ENCODE assay signal across 8 mouse cellular contexts in the genomic region with DNA sequence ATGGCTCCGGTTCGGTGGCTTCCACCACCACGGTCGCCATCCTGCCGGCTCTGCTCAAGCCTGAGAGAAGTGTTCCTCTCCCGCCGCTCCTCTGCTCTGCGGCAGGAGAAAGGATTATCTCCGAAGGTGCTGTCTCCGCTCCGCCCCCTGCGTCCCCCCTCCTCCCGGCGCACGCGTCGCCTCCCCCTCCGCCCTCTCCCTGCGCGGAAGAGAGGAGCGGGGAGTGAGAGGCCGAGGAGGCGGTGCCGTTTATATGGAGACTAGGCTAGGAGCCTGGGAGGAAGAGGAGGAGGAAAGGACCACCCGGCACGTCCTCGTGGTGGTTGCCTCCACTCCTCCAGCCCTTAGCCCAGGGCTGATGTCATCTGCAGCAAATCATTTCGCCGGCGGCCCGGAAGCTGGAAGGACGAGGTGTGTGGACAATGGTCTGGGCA. TPM values are rescaled to one million over a fixed set of nuclear protein-coding genes. Genes with fewer than 3 reads are reported as not detected.
DNase-seq lines count a peak whose midpoint lies in the region; ATAC-seq and TF ChIP-seq lines count a peak whose summit lies in the region.

A gene (minus strand): TSS at position 93 of the 434 bp plus-strand sequence.

- no peaks in the 10 kb centered on the region for H3K9me3 ChIP-seq in embryonic facial prominence, embryonic 11.5 days (replicated peaks; ENCODE audit: control insufficient read depth, low read length)
- H3K9me3 ChIP-seq in limb, embryonic 13.5 days, result no peaks in the 10 kb centered on the region
- no peaks in the 10 kb centered on the region for H3K9me3 ChIP-seq in midbrain, embryonic 16.5 days (replicated peaks; ENCODE audit: control insufficient read depth, low read length, poor library complexity, severe bottlenecking)

- DNase-seq in thymus, postnatal 14 days, result peak; percentile 10
- DNase-seq in thymus, postnatal 36 days, result no peak
- peak; percentile 87 for DNase-seq in embryonic facial prominence, embryonic 11.5 days (ENCODE audit: low spot score)
- peak; percentile 73 for DNase-seq in heart, adult 2 months
- peak; percentile 53 for DNase-seq in kidney, adult 2 months

- no peaks in the 10 kb centered on the region for H3K36me3 ChIP-seq in embryonic facial prominence, embryonic 11.5 days (replicated peaks; ENCODE audit: control insufficient read depth, insufficient read depth, low read depth, low read length)
- H3K36me3 ChIP-seq in heart, adult 2 months (ENCODE audit: control insufficient read depth, insufficient read depth, low read length), result no peaks in the 10 kb centered on the region
- no peaks in the 10 kb centered on the region for H3K36me3 ChIP-seq in kidney, adult 2 months (ENCODE audit: control insufficient read depth, insufficient read depth, low read length)
- no peaks in the 10 kb centered on the region for H3K36me3 ChIP-seq in limb, embryonic 13.5 days
- no peaks in the 10 kb centered on the region for H3K36me3 ChIP-seq in midbrain, embryonic 16.5 days (ENCODE audit: control insufficient read depth, insufficient read depth, low read length)
- H3K36me3 ChIP-seq in testis, adult 2 months (ENCODE audit: control insufficient read depth, insufficient read depth, low read length), result no peaks in the 10 kb centered on the region

- TF ChIP-seq POLR2A in heart, adult 2 months (IDR thresholded peaks at IDR 0.05; ENCODE audit: insufficient read depth, low read depth, low read length), result peak; percentile 71
- TF ChIP-seq POLR2A in kidney, adult 2 months (IDR thresholded peaks at IDR 0.05; ENCODE audit: low read depth, low read length), result no peak
- TF ChIP-seq POLR2A in testis, adult 2 months (IDR thresholded peaks at IDR 0.05; ENCODE audit: control insufficient read depth, low read depth, low read length), result peak; percentile 52

- H3K4me1 ChIP-seq in embryonic facial prominence, embryonic 11.5 days (ENCODE audit: control insufficient read depth, insufficient read depth, low read length), result no peaks in the 10 kb centered on the region
- peaks cover 3% of the 10 kb centered on the region for H3K4me1 ChIP-seq in heart, adult 2 months (ENCODE audit: control insufficient read depth, insufficient read depth, low read length)
- no peaks in the 10 kb centered on the region for H3K4me1 ChIP-seq in kidney, adult 2 months (ENCODE audit: control insufficient read depth, insufficient read depth, low read length)
- peaks cover 27% of the 10 kb centered on the region for H3K4me1 ChIP-seq in limb, embryonic 13.5 days
- H3K4me1 ChIP-seq in midbrain, embryonic 16.5 days (ENCODE audit: control insufficient read depth, insufficient read depth, low read length), result peaks cover 15% of the 10 kb centered on the region
- peaks cover 7% of the 10 kb centered on the region for H3K4me1 ChIP-seq in testis, adult 2 months (ENCODE audit: control insufficient read depth, insufficient read depth, low read length)

- TF ChIP-seq CTCF in heart, adult 2 months (IDR thresholded peaks at IDR 0.05), result 0 out of 2 replicates have a peak, but pooled peaks have one; percentile 2
- no peak for TF ChIP-seq CTCF in kidney, adult 2 months (conservative IDR thresholded peaks at IDR 0.05; ENCODE audit: insufficient read depth, insufficient read length, low read depth, low read length)
- TF ChIP-seq CTCF in testis, adult 2 months (IDR thresholded peaks at IDR 0.05; ENCODE audit: control insufficient read depth, insufficient read depth, insufficient replicate concordance, low read depth, low read length), result no peak

- peak within 1 kb of the TSS; percentile 75 for H3K9ac ChIP-seq in embryonic facial prominence, embryonic 11.5 days (replicated peaks; ENCODE audit: low read length)
- peak within 1 kb of the TSS; percentile 78 for H3K9ac ChIP-seq in heart, adult 2 months (ENCODE audit: low read depth, low read length)
- peak within 1 kb of the TSS; percentile 79 for H3K9ac ChIP-seq in limb, embryonic 13.5 days
- H3K9ac ChIP-seq in midbrain, embryonic 16.5 days (ENCODE audit: low read depth, low read length), result peak within 1 kb of the TSS; percentile 98

- peak within 1 kb of the TSS; percentile 72 for H3K4me3 ChIP-seq in embryonic facial prominence, embryonic 11.5 days (ENCODE audit: low read depth, low read length)
- peak within 1 kb of the TSS; percentile 66 for H3K4me3 ChIP-seq in heart, adult 2 months
- peak within 1 kb of the TSS; percentile 71 for H3K4me3 ChIP-seq in kidney, adult 2 months (ENCODE audit: insufficient read depth, low read depth, low read length)
- H3K4me3 ChIP-seq in limb, embryonic 13.5 days, result peak within 1 kb of the TSS; percentile 77
- H3K4me3 ChIP-seq in midbrain, embryonic 16.5 days (ENCODE audit: low read depth, low read length), result peak within 1 kb of the TSS; percentile 90
- H3K4me3 ChIP-seq in testis, adult 2 months (ENCODE audit: control insufficient read depth, low read depth, low read length), result peak within 1 kb of the TSS; percentile 92

- peak; percentile 84 for ATAC-seq in embryonic facial prominence, embryonic 11.5 days (replicated peaks; ENCODE audit: insufficient number of reproducible peaks, low FRiP score, low TSS enrichment, low read depth)
- peak; percentile 81 for ATAC-seq in limb, embryonic 13.5 days (ENCODE audit: low FRiP score, low read depth)
- peak; percentile 90 for ATAC-seq in midbrain, embryonic 16.5 days

- no peaks in the 10 kb centered on the region for H3K79me2 ChIP-seq in heart, adult 2 months (replicated peaks; ENCODE audit: control insufficient read depth, insufficient read depth, low read length)

- intact Hi-C loops in heart, adult 2 months (cut with DNase I), result no loop called here

- peak within 1 kb of the TSS; percentile 77 for H3K27ac ChIP-seq in embryonic facial prominence, embryonic 11.5 days (replicated peaks; ENCODE audit: low read depth, low read length)
- peak within 1 kb of the TSS; percentile 64 for H3K27ac ChIP-seq in heart, adult 2 months
- no peak within 1 kb of the TSS for H3K27ac ChIP-seq in kidney, adult 2 months (ENCODE audit: insufficient read depth, low read depth, low read length)
- H3K27ac ChIP-seq in limb, embryonic 13.5 days, result peak within 1 kb of the TSS; percentile 73; the same call in 1 of the 2 replicates
- H3K27ac ChIP-seq in midbrain, embryonic 16.5 days (ENCODE audit: low read length), result peak within 1 kb of the TSS; percentile 99
- H3K27ac ChIP-seq in testis, adult 2 months (ENCODE audit: control insufficient read depth, insufficient read depth, low read depth, low read length), result peak within 1 kb of the TSS; percentile 81

- WGBS in embryonic facial prominence, embryonic 11.5 days, result under 1% methylated on average over 22 of the region's 32 CpGs
- 1% methylated on average over 29 of the region's 32 CpGs for WGBS in heart, adult 2 months
- WGBS in kidney, adult 2 months, result under 1% methylated on average over 28 of the region's 32 CpGs
- WGBS in limb, embryonic 13.5 days, result under 1% methylated on average over 27 of the region's 32 CpGs
- under 1% methylated on average over 25 of the region's 32 CpGs for WGBS in midbrain, embryonic 16.5 days

- TF ChIP-seq EP300 in heart, adult 2 months (IDR thresholded peaks at IDR 0.05; ENCODE audit: insufficient read depth, low read depth, low read length), result no peak

- H3K27me3 ChIP-seq in embryonic facial prominence, embryonic 11.5 days (ENCODE audit: control insufficient read depth, insufficient read depth, low read length), result no peaks in the 10 kb centered on the region
- no peaks in the 10 kb centered on the region for H3K27me3 ChIP-seq in heart, adult 2 months (ENCODE audit: control insufficient read depth, insufficient read depth, low read length)
- H3K27me3 ChIP-seq in kidney, adult 2 months (replicated peaks; ENCODE audit: control insufficient read depth, insufficient read depth, low read length), result no peaks in the 10 kb centered on the region; the same call in 1 of the 2 replicates
- no peaks in the 10 kb centered on the region for H3K27me3 ChIP-seq in limb, embryonic 13.5 days
- no peaks in the 10 kb centered on the region for H3K27me3 ChIP-seq in midbrain, embryonic 16.5 days (ENCODE audit: control insufficient read depth, insufficient read depth, low read depth, low read length)
- H3K27me3 ChIP-seq in testis, adult 2 months (ENCODE audit: control insufficient read depth, insufficient read depth, low read length), result no peaks in the 10 kb centered on the region; the same call in 1 of the 2 replicates

- peak within 1 kb of the TSS; percentile 79 for H3K4me2 ChIP-seq in embryonic facial prominence, embryonic 11.5 days (ENCODE audit: low read depth, low read length)
- peak within 1 kb of the TSS; percentile 93 for H3K4me2 ChIP-seq in limb, embryonic 13.5 days (replicated peaks)
- H3K4me2 ChIP-seq in midbrain, embryonic 16.5 days (ENCODE audit: low read length), result peak within 1 kb of the TSS; percentile 99

RNA-seq across cellular contexts. Expression of the gene that starts here (rescaled TPM):
- polyA plus RNA-seq in embryonic facial prominence, embryonic 11.5 days (2014; fragmentation: Nextera tagmentation; extraction: Ambion mirVana), result 257 and 308 TPM in 2 replicates
- total RNA-seq in heart, adult 2 months (2021), result 10 to 100 TPM; 10.2 to 14.6 TPM
- 2.1 and 3.5 TPM in 2 replicates for polyA plus RNA-seq in heart, adult 2 months (2012; rRNA removed)
- 0.98 and 1.3 TPM in 2 replicates for polyA plus RNA-seq in kidney, adult 2 months (2012; rRNA removed)
- 173 and 179 TPM in 2 replicates for polyA plus RNA-seq in limb, embryonic 13.5 days (2015; fragmentation: Nextera tagmentation; extraction: Ambion mirVana)
- polyA plus RNA-seq in midbrain, embryonic 16.5 days (2015; fragmentation: Nextera tagmentation; extraction: Ambion mirVana), result 1,966 and 2,233 TPM in 2 replicates
- 4.2 and 5.6 TPM in 2 replicates for polyA plus RNA-seq in testis, adult 2 months (2012; rRNA removed)

Comparison
In these comparisons a context has a peak if more than half of its experiments do, and no peak if none do; other contexts are left out.
1. RNA of the gene that starts here (polyA plus RNA-seq): 1,966 to 2,233 TPM in midbrain, embryonic 16.5 days, 257 to 308 TPM in embryonic facial prominence, embryonic 11.5 days and 173 to 179 TPM in limb, embryonic 13.5 days; 4.2 to 5.6 TPM in testis, adult 2 months, 2.1 to 3.5 TPM in heart, adult 2 months and 0.98 to 1.3 TPM in kidney, adult 2 months; every median in the first group is over 10 times any median in the second.
2. DNase-seq: peak in thymus, postnatal 14 days (single experiment), embryonic facial prominence, embryonic 11.5 days (single experiment), heart, adult 2 months (2 of 2) and kidney, adult 2 months (single experiment); none in thymus, postnatal 36 days (0 of 2).
3. Peak in every context shown above with its lines, with median percentiles within 50 percentile points of each other: ATAC-seq, H3K4me2 ChIP-seq, H3K4me3 ChIP-seq and H3K9ac ChIP-seq.